Mouse (Mus musculus): ENCODE measurements around the gene Lyrm7.

The Lyrm7 gene

DNA sequence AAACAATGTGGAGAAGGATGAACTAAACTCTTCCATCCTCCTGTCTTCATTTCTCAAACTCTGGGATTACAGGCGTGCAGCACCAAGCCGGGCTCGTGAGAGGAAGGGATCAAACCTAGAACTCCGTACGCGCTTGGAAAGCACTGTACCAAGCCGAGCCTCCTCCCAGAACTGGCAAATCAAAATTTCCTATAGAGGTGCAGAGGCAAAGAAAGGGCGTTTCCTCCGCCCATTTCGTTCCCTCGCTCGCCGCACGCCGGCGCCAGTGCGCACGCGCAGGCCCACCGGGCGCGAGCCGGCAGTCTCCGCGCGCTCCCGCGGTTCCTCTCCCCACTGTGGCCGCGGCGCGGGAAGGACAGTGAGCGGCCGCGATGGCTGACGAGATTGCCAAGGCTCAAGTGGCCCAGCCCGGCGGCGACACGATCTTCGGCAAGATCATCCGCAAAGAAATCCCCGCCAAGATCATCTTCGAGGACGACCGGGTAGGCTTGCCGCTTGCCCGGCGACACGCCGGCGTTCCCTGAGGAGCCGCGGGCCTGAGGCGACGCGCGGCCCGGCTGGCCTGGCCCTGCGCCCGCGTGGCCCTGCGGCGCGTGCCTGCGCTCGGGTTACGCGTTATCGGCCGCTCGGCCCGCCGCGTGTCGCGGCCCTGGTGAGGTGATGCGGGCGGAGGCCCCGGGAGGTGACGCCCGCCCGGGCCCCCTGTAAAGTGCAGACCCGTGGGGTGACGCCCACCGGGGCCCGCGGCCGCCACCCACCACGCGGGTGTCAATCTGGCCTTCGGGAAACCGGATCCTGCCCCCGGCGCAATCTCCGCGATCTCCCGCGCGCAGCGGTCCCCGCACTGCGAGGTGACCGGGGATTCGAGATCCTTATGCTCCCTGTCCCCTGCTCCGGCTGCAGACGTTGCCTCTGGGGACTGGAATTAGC lies 5.7 kb upstream of the Lyrm7 start, which contains the start of gene Hint1:
Hint1 (plus strand) TSS at position 265 of the 930 bp plus-strand sequence.
- POLR2A ChIA-PET, result interaction anchor here in 3 of 4 experiments (0.6 to 1.3 kb wide), 8 partner anchors 9 to 119 kb away, joined by 3 to 7 read pairs (median 4); partner anchors contain the start of gene Cdc42se2 (in 1 of the 3)
- CTCF ChIA-PET, result no interaction called here

DNA sequence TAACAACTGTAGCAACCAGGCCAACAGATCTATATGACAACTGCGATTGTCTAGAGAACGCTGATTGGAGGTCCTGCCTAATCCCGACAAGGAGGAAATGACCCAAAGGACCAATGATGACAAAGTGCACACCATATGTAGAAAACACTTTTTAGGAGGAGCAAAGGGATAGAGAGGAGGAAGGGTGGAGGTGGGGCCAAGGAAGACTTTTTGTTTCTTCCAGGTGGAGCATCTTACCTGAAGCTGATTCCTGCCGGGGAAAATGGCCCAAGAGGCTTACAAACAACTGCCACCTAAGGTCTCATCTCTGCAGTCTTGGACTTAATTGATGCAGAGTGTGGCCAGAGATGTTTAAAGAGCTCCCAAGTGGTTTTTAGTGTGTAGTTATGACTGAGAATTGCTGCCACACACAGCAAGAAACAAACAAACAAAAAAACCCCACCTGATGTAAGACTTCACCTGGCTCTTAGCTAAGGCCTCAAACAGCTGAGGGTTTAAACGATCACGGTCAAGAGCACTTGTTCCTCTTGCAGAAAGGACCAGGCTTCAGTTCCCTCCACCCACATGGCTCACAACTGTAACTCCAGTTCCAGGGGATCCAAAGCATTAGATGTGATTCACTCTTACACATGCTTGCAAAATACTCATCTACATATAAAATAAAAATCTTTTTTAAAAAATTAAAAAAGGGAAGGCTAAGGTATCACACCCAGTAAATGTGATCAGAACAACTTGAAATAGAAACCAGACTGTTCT lies 4.8 kb upstream of the Lyrm7 start:
- POLR2A ChIA-PET, result interaction anchor here in 3 of 4 experiments (0.6 to 1.3 kb wide), 4 partner anchors 77 to 118 kb away, joined by 3 to 4 read pairs (median 4); partner anchors contain the start of gene Cdc42se2 (in 2 of the 3)
- CTCF ChIA-PET, result interaction anchor here in 1 of 4 experiments (0.6 kb wide), 1 partner anchor 569 kb away, joined by 3 read pairs; no protein-coding TSS in a partner anchor

GRCm38 (mm10) chr11:54862621-54863520 lies 2.2 kb upstream of the Lyrm7 start:
- ChIA-PET POLR2A (interaction anchor here (0.5 to 5.2 kb wide), 26 partner anchors 9 to 425 kb away, joined by 3 to 88 read pairs (median 3); partner anchors contain the start of genes Cdc42se2 (in 2 of the 4), Ccdc69 (in 1 of the 4), Fnip1 (in 1 of the 4) and Gm2a (in 1 of the 4)), CTCF (interaction anchor here (0.5 to 1.9 kb wide), 22 partner anchors 12 to 508 kb away, joined by 3 to 9 read pairs (median 3); partner anchors contain the start of gene Cdc42se2 (in 1 of the 4))

DNA sequence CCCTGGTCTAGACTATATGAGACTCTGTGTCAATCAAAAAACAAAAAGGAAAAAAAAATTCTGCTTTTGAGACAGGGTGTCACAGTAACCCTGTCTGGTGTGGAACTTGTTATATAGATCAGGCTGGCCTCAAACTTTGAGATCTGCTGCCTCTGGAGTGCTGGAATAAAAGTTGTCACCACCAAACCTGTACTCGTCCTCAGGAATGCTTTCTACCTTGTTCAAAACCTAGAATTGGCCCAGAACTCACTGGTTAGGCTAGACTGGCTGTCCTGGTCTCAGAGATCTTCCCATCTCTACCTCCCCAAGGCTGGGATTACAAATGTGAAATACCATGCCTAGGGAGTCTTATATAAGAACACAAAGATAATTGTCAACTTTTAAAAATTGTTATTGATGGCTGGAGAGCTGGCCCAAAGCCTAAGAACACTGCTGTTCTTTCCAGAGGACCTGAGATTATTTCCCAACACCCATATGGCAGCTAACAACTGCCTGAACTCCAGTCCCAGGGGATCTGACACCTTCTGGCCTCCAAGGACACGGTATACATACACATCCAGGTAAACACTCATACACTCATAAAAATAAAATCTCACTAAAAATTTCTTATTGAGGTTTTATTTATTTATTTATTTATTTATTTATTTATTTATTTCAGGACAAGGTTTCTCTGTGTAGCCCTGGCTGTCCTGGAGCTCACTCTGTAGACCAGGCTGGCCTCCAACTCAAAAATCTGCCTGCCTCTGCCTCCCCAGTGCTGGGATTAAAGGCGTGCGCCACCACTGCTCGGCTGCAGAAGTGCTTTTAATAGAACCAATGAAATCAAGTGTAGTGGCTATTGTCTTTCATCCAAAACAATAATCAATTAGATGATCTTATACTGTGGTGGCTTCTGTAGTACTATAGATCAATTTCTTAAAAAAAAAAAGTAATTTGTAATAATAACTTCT lies 1.0 kb upstream of the Lyrm7 start:
- CTCF ChIA-PET, result interaction anchor here (0.5 to 1.9 kb wide), 18 partner anchors 10 to 225 kb away, joined by 3 to 9 read pairs (median 3); partner anchors contain the start of gene Cdc42se2 (in 1 of the 4)

DNA sequence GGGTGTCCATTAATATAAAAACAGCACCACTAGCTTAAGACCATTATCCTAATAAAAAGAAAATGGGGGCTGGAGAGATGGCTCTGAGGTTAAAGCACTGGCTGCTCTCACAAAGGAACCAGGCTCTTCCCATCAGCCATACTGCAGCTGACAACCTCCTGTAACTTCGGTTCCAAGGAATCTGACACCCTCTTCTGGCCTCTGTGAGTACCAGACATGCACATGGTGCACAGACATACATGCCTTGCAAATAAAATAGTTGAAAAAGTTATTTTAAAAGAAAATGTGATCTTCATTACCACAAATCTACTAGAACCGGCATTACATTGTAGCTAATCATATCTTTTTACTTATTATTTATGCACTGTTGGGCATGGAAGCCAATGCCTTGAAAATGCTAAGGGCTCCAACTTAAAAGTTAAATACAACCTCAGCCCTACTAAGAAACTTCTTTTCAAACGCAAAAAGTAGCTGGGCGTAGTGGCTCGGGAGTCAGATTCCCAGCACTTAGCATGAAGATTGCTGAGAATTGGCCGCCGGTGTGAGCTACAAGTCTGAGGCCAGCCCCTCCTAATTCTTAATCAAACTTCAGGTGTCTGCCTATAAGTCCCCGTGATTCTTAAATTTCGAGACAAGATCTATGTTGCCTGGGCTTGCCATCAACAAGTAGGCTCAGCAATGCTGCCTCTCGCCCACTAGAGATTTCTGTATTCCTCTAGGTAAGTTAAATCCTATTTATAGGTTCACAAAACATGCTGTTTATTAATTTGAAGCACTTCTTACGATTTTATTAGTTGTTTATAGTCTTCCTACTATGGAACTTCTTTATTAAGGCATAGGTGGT lies 1.2 kb downstream of the Lyrm7 start:
- CTCF ChIA-PET, result interaction anchor here in 3 of 4 experiments (0.5 to 1.5 kb wide), 8 partner anchors 14 to 505 kb away, joined by 3 to 10 read pairs (median 4); partner anchors contain the start of gene Cdc42se2 (in 1 of the 3)
- POLR2A ChIA-PET, result interaction anchor here (0.6 to 5.2 kb wide), 50 partner anchors 8 to 1152 kb away, joined by 3 to 88 read pairs (median 6); partner anchors contain the start of genes Cdc42se2 (in 3 of the 4), Fnip1 (in 1 of the 4), G3bp1 (in 1 of the 4) and Gm2a (in 1 of the 4)

More for the DNA sequence above, 1.0 kb upstream of the Lyrm7 start:
- POLR2A ChIA-PET, result interaction anchor here (0.5 to 5.2 kb wide), 88 partner anchors 7 to 1386 kb away, joined by 3 to 88 read pairs (median 4); partner anchors contain the start of genes Cdc42se2 (in 3 of the 4), Gm2a (in 2 of the 4), Anxa6 (in 1 of the 4) and Atox1 (in 1 of the 4)

GRCm38 (mm10) chr11:54858880-54859279 lies 1.8 kb downstream of the Lyrm7 start:
- ChIA-PET POLR2A (interaction anchor here (0.6 to 5.2 kb wide), 17 partner anchors 12 to 336 kb away, joined by 3 to 88 read pairs (median 11); partner anchors contain the start of genes Cdc42se2 (in 3 of the 4), Gm2a (in 1 of the 4) and Rapgef6 (in 1 of the 4)), CTCF (interaction anchor here in 2 of 4 experiments (0.7 to 1.3 kb wide), 2 partner anchors 17 to 158 kb away, joined by 3 to 5 read pairs; no protein-coding TSS in a partner anchor)

- ChIA-PET CTCF (interaction anchor here in 2 of 4 experiments (1.0 to 1.8 kb wide), 3 partner anchors 9 to 11 kb away, joined by 6 to 8 read pairs (median 6); partner anchors contain the start of gene Lyrm7 (in 2 of the 2)), POLR2A (interaction anchor here in 2 of 4 experiments (0.6 to 3.7 kb wide), 12 partner anchors 9 to 594 kb away, joined by 3 to 22 read pairs (median 4); partner anchors contain the start of genes Cdc42se2 (in 2 of the 2), Lyrm7 (in 2 of the 2) and Rapgef6 (in 1 of the 2))
These were observed 9.1 kb downstream of the Lyrm7 start for GRCm38 (mm10) chr11:54851656-54852055.

- POLR2A ChIA-PET, result interaction anchor here in 2 of 4 experiments (0.6 to 6.3 kb wide), 6 partner anchors 10 to 313 kb away, joined by 3 to 46 read pairs (median 8); partner anchors contain the start of gene Lyrm7 (in 2 of the 2)
These were observed 10.6 kb downstream of the Lyrm7 start for GRCm38 (mm10) chr11:54849961-54850758.

GRCm38 (mm10) chr11:54845470-54846442 lies 15.0 kb downstream of the Lyrm7 start:
- ChIA-PET POLR2A (interaction anchor here (0.5 to 6.3 kb wide), 12 partner anchors 8 to 253 kb away, joined by 3 to 46 read pairs (median 4); partner anchors contain the start of genes Cdc42se2 (in 2 of the 4) and Lyrm7 (in 2 of the 4)), CTCF (interaction anchor here in 2 of 4 experiments (1.0 to 1.6 kb wide), 2 partner anchors 14 to 15 kb away, joined by 3 to 5 read pairs; partner anchors contain the start of gene Lyrm7 (in 1 of the 2))

More at GRCm38 (mm10) chr11:54849961-54850758, 10.6 kb downstream of the Lyrm7 start:
- CTCF ChIA-PET, result interaction anchor here in 1 of 4 experiments (1.8 kb wide), 1 partner anchor 13 kb away, joined by 6 read pairs; no protein-coding TSS in a partner anchor

DNA sequence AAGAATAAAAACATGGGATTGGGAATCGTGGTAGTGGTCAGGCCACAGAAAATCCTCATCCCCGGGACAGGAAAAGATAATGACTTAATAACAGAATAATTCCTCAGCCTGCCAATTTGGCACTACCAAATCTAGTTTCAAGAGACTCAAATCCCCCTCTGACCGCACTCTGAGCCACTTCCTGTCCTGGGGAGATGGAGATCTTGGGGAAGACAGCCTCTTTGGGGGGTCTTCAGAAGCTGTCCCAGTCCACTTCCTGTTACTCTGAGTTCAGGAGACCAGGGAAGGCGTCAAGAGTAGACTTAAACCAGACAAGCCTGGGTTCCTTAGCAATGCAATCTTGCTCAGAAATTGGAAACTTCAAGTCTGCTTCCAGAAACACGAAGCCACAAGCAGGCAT lies 15.8 kb downstream of the Lyrm7 start:
- ChIA-PET POLR2A (interaction anchor here in 3 of 4 experiments (0.6 to 6.3 kb wide), 8 partner anchors 12 to 254 kb away, joined by 3 to 46 read pairs (median 6); partner anchors contain the start of genes Lyrm7 (in 2 of the 3) and Cdc42se2 (in 1 of the 3)), CTCF (interaction anchor here in 1 of 4 experiments (1.6 kb wide), 1 partner anchor 15 kb away, joined by 5 read pairs; the partner anchor contains the start of gene Lyrm7)

- ChIA-PET POLR2A (interaction anchor here in 3 of 4 experiments (0.7 to 6.3 kb wide), 9 partner anchors 13 to 253 kb away, joined by 3 to 46 read pairs (median 4); partner anchors contain the start of gene Lyrm7 (in 2 of the 3)), CTCF (no interaction called here)
These were observed 16.3 kb downstream of the Lyrm7 start for GRCm38 (mm10) chr11:54844424-54844823.

GRCm38 (mm10) chr11:54840891-54841290 lies 19.8 kb downstream of the Lyrm7 start:
- POLR2A ChIA-PET, result interaction anchor here in 3 of 4 experiments (0.5 to 1.5 kb wide), 6 partner anchors 9 to 131 kb away, joined by 3 to 7 read pairs (median 4); partner anchors contain the start of gene Lyrm7 (in 1 of the 3)
- CTCF ChIA-PET, result interaction anchor here in 2 of 4 experiments (0.6 to 0.9 kb wide), 2 partner anchors 19 to 1213 kb away, joined by 3 to 5 read pairs; no protein-coding TSS in a partner anchor
